Mouse (Mus musculus) urinary bladder, adult 2 months (tissue): ENCODE data around the gene Arpc2. TPM values are rescaled to one million over a fixed set of nuclear protein-coding genes. Genes with fewer than 3 reads are reported as not detected.

Experiments
- DNase-seq: peaks from one replicate; pipeline ENCODE4 v3.0.0; 2022; ENCODE audit warnings: low spot score
- polyA plus RNA-seq: library from polyadenylated mRNA; depleted of rRNA; stranded (reverse); fragments of >200 nt; gene quantifications from 2 replicates; pipeline ENCODE4 v1.2.3, GENCODE M21; 2012; rRNA removed

The Arpc2 gene
- polyA plus RNA-seq: 372 and 394 TPM in 2 replicates

DNA sequence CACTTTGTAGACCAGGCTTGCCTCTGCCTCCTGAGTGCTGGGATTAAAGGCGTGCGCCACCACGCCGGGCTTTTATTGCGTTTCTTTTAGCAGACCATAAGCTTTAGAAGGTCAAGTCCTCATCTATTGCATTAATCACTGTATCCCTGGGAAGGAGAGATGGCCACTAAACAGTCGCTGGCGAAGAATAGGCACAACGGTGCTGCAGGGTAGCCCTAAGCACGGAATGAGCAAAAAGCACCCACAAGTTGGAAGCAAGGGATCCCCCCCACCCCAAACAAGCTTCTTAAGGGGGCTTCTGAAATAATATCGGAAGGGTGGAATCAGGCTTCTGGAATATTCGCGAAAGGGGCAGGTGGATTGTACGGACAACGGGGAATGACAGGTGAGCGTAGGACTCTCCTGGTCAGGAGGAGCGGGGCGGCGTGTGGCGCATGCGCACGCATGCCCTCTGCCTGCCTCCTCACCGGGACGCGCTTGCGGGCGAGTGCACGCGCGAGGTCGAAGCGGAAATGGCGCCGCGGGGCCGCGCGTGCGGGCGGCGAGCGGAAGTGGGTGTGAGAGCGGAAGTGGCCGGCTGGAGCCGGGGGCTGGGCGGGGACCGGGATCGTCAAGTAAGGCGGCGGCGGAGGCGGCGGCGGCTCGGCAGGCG, at the start of gene Arpc2:
Gene Arpc2, plus strand, starts transcription at position 147 of the 652 bp plus-strand sequence.
- peak; percentile 98 for DNase-seq

GRCm38 (mm10) chr1:74190471-74190870, 45.4 kb upstream of the Arpc2 start:
- DNase-seq: no peak

GRCm38 (mm10) chr1:74192711-74193110, 43.2 kb upstream of the Arpc2 start:
- no peak for DNase-seq

DNA sequence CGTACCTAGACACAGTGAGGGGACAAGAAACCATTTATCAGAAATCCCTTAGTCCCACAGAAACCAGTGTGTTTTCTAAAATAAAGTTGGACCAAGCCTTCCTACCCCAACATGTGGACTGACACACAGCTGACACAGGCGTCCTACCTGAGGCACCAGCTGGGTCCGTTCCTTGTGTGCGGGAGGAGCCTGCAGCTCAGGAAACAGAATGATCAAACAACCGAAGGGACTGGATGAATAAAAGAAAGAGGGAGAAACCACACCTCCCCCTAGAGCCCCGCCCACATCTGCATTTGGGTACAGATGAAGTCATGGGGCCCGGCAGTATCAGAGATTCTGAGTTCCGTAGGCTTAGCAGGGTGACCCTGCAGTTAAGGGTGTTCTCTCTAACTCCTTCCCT, 41.4 kb upstream of the Arpc2 start, which contains the start of gene Cxcr1:
Gene Cxcr1, minus strand, starts transcription at position 187 of the 400 bp plus-strand sequence.
- no peak for DNase-seq

- DNase-seq: no peak
Observed at GRCm38 (mm10) chr1:74195961-74196360, 39.9 kb upstream of the Arpc2 start.

GRCm38 (mm10) chr1:74196621-74197419, 39.1 kb upstream of the Arpc2 start:
- no peak for DNase-seq

DNA sequence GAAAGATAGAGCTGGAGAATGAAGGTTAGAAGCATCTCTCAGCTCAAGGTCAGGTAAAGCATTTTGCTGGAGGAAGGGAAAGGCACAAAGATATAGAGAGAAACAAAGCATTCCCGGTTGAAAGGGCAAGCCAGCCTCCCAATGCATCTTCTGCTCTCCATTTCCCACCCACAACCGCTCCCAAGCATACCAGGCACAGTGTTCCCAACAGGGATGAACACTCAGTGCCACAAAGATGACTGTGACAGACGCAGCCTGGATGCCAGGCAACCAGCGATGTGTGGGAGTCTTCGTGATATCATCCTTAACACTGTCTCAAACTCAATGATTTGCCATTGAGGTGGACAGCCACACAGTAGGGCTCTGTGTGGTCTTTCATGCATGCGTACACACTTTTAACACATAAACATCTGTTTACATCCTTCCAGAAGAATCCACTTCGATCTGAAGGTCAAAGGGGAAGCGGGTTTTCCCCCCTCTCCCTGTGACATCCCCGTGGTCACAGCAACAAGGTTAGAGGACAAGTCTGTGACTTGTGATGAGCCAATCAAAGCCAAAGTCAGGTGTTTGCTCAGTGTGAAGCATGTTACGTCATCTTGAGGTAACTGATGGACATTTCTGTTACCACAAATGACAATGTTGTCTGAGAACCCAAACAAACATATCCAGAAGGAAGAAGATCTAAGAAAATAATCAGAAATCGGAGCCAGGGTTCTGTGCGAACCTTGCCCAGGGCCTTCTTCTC, 38.0 kb upstream of the Arpc2 start:
- DNase-seq: no peak

DNA sequence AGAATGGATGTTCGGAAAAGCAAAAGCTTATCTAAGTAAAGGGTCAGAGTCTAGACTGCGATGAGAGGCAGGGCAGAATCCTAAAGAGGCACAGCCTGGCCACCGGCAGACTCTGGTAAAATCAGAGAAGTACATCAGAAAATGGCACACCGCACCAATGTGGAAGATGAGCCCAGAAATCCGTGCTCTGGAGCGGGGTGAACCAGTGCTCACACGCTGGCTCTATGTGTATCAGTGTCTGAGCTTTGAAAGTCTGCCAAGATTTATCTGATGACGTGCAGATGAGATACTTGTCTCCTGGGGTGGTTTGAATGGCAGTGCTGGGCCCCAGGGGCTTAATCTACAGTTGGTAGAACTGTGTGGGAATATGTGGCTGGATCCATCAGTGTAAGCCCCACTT, 36.8 kb upstream of the Arpc2 start:
- DNase-seq: no peak

DNA sequence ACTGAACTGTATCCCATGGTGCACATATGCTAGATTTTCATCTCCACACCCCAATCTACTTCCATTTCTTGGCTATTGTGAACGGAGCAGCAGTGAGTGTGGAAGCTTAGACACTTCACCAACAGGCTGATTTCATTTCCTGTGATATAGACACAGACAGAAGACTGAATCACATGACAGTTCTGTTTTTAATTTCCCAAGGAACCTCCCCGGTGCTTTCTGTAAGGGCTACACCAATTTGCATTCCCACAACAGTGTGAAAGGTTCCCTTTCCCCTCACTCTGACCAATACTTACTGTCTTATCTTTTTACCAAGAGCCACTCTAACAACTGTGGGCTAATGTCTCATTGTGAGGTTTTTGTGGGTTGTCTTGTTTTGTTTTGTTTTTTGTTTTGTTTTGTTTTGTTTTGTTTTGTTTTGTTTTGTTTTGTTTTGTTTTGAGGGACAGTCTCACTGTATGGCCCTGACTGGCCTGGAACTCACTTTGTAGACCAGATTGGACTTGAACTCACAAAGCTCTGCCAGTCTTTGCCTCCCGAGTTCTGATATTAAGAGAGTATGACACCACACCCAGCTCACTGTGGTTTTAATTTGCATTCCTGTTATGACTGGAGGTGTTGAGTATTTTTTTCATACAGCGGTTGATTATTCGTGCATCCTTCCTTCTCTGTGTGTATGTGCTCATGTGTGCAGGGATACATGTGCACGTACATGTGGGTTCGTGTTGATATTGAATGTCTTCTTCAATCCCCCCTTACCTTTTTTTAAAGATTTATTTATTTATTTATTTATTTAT, 34.6 kb upstream of the Arpc2 start:
- DNase-seq: no peak

- no peak for DNase-seq
Observed at GRCm38 (mm10) chr1:74203457-74203856, 32.4 kb upstream of the Arpc2 start.

DNA sequence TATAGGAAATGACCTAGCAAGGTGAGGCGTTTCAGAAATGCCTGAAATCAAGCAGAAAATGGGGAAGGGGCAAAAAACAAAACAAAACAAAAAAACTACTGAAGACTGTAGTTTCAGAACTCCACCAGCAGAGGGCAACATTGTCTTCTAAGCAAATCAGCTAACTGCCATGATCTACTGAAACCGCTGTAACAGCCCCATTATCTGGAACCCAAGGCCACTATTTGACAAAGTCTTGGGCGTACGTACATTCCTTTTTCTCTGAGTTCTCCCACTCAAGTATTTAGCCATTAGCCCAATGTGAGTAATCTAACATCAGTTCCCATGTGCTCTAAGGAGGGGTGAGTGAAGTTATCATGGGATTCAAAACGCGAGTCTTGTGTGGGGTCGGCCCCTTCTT, 30.0 kb upstream of the Arpc2 start:
- no peak for DNase-seq

- DNase-seq: no peak
Observed at GRCm38 (mm10) chr1:74206642-74207041, 29.2 kb upstream of the Arpc2 start.

DNA sequence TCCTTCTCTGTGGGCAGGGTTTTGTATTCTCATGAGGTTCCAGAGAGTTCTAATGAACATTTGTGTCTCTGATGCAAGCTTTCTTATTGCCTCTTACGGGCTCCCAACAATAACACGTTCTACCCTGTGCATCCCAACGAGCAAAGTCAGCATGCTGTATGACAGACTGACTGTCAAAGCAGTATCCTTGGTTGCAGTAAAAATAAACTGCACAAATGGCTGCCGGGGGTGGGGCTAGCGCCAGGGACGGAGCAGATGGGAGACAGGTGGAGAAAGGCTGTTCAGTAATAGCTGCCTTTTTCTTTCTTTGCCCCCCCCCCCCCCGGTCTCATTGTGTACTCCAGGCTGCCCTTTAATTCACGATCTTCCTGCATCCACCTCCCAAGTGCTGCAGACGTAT, 28.0 kb upstream of the Arpc2 start:
- no peak for DNase-seq

DNA sequence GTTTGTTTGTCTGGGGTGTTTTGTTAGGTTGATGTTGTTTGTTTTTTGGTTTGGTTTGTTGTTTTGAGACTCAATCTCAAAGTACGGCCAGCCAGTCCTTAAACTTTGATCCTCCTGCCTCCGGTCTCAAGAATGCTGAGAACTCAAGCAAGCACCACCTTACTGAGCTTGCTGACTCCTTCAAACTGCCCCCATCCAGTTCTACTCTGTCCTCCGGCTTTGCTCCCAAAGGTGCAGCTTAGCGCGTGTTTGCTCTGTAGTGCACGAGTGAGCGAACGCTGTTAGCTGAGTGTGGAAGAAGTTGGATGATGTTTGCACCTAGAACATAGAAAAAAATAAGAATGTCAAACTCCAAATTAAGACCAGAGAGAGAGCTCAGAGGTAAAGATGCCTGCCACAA, 26.9 kb upstream of the Arpc2 start:
- DNase-seq: no peak

DNA sequence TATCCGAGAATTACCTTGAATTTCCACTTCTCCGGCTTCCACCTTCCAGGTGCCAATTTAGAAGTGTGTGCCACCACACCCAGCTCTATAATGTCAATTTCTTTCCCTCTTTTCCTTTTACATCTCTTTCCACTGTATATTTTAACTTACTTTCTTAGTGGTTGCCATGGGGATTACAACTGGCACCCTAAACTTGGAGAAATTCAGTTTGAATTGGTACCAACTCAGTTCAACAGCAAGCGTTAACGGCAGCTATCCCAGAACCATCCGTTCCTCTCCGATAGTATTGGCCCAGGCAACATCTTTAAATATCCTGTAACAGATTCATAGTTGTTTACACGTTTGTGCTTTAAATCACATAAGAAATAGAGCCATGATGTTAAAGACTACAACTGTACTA, 16.0 kb upstream of the Arpc2 start:
- DNase-seq: no peak

GRCm38 (mm10) chr1:74227317-74227716, 8.6 kb upstream of the Arpc2 start:
- DNase-seq: no peak

- no peak for DNase-seq
Observed at GRCm38 (mm10) chr1:74229942-74230341, 5.9 kb upstream of the Arpc2 start.

DNA sequence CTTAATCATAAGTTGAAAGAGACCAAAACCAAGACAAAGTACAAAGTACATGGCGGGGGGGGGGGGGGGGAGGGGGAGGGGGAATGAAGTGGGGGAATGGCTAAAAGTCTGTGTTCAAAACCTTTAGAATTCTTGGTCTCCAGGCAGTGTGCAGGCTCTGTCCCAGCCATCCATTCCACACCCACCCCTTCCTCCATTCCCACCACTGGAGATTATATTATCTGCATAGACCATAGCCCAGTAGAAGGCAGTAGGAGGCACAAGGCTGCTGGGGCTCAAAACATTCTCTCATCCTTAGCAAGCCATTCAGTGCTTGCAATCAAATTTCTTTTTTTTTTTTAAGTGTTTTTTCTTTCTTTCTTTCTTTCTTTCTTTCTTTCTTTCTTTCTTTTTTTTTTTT, 4.9 kb upstream of the Arpc2 start:
- DNase-seq: no peak

- DNase-seq: no peak
Observed at GRCm38 (mm10) chr1:74236590-74237317, 870 bp downstream of the Arpc2 start.

- DNase-seq: no peak
Observed at GRCm38 (mm10) chr1:74237671-74238070, 1.8 kb downstream of the Arpc2 start.

DNA sequence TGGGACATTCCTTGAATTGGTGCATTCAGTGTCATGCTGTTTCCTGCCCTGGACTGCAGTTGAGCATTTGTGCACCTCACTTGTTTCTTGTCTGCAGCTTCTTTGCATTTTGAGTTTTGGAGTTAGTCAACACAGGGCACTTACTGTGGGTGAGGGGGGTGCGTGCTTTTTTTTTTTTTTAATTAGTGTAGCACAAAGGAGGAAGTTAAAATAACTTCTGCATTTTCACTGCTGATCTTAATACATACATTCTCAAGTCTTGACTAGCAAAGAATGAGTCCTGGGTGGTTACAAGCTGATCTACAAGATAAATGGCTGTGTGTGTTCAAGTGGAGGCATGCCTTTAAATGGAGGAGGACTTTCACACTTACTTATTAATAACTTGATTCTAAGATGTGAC, 2.3 kb downstream of the Arpc2 start:
- no peak for DNase-seq
